Mouse (Mus musculus) megakaryocyte, embryonic 14.5 days (primary cell): ENCODE measurements around the gene March11.

Source experiments
- FLI1 ChIP-seq: IDR thresholded peaks from 2 replicates; pipeline ENCODE4 v1.6.1; 2012; ENCODE audit warnings: low read length, inconsistent platforms, mixed read lengths
- GATA1 ChIP-seq: IDR thresholded peaks from 3 replicates; pipeline ENCODE4 v1.6.1; 2012; ENCODE audit warnings: mixed read lengths, low read length, inconsistent platforms, borderline replicate concordance

DNA sequence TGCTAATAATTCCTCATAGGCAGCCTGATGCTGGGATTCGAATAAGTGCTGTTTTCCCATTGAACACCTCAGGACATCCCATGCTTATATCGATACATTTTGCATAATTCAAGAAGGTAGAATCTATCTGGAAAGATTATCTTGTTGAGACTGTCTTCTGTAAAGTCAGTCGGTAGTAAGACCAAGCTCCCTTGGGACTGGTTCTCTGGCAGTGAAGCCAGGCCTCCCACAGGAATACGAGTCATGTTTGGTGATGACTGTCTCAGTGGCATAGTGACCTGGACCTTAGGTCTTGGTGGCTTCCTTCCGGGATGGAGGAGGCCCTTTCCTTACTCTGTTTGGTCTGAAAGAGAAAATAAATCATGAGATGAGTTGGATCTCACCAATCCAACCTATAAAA lies 57.7 kb downstream of the March11 start:
- TF ChIP-seq GATA1 = no peak
- no peak for TF ChIP-seq FLI1
